Mouse (Mus musculus): ENCODE measurements at regions not wholly inside any gene's neighbourhood (a gene's known extent, or its start where the extent isn't known, plus 50 kb on each side); places are given as distances from the start of the nearest gene placed in this dataset.

GRCm38 (mm10) chr6:99921966-99922365 lies 195.8 kb upstream of the Prok2 start:
- no peak for TF ChIP-seq USF1 (IDR thresholded peaks at IDR 0.05; ENCODE audit: low read depth)
- no peak for TF ChIP-seq CEBPB (IDR thresholded peaks at IDR 0.05; ENCODE audit: low read depth)
- no peak for TF ChIP-seq CTCF (IDR thresholded peaks at IDR 0.05; ENCODE audit: control insufficient read depth, insufficient read depth, insufficient read length)
- Histone ChIP-seq H3K27me3 (ENCODE audit: control insufficient read depth, insufficient read depth, insufficient read length) (no peaks in the 10 kb centered on the region), H3ac (ENCODE audit: control insufficient read depth, insufficient read length, low read depth) (no peak overlapping the region), H3K36me3 (ENCODE audit: control insufficient read depth, insufficient read depth) (no peaks in the 10 kb centered on the region), H3K4me3 (ENCODE audit: insufficient read depth, poor library complexity, severe bottlenecking) (no peak overlapping the region), H3K79me3 (ENCODE audit: low read depth) (no peaks in the 10 kb centered on the region), H3K79me2 (ENCODE audit: control insufficient read depth, insufficient read depth) (no peaks in the 10 kb centered on the region)

DNA sequence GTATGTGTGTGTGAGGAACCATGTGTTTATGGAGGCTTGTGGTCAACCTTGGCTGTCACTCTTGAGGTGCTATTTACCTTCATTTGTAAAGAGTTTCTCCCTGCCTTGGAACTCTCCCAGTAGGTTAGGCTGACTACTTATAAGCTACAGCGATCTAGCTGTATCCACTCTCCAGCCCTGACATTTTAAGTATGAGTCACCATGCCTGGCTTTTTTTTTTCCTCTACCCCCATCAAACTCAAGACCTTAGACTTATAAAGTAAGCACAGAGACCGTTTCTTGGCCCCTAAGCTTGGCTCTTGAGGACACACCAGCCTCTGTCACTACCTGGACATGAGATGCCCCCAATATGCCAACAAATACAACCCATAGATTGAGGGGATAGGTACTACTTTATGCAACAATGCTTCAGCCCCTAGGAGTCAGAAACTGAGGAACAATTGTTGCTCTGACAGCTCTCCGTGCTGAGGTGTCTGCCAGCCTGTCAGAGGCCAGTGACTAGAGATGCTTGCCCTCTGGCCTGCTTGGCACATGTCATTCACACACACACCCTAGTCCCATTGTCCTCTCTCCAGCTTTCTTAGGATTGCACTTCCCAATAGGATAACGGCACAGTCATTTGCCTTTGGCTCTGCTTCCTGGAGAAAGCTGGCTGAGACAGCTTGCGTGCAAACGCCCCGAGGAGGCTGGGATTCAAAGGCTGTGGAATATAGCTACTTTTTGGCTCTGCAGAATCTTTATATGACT lies 193.8 kb upstream of the Prok2 start:
- TF ChIP-seq MYOG (IDR thresholded peaks at IDR 0.05; ENCODE audit: control insufficient read depth, extremely low read depth, insufficient read length) (no peak), MYOD1 (IDR thresholded peaks at IDR 0.05; ENCODE audit: control insufficient read depth, insufficient read length, low read depth) (no peak), CTCF (IDR thresholded peaks at IDR 0.05; ENCODE audit: control insufficient read depth, insufficient read depth, insufficient read length) (no peak), FOSL1 (IDR thresholded peaks at IDR 0.05; ENCODE audit: insufficient read depth, low read length, poor library complexity, severe bottlenecking) (no peak), USF1 (IDR thresholded peaks at IDR 0.05; ENCODE audit: low read depth) (no peak), CEBPB (IDR thresholded peaks at IDR 0.05; ENCODE audit: low read depth) (no peak), MAX (IDR thresholded peaks at IDR 0.05) (no peak)
- no peaks in the 10 kb centered on the region for H3K79me2 ChIP-seq (ENCODE audit: control insufficient read depth, insufficient read depth)

DNA sequence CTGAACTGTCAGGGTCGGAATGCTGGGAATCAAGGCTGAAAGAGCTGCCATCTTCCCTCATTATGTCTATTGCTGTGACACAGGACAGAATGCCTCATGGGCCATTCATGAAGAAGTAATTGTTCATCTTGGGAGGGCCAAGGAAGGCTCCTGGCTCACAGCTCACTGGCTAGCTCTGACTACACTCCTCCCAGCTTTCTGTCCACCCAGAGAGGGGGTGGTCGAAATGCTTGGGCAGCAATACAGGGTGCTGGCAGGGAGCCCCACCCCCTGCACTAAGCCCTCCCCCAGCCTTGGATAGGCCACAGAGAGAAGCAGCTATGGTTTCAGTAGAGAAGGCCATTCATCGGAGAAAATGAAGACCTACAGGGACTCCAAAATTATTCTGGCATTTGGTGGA lies 192.2 kb upstream of the Prok2 start:
- no peaks in the 10 kb centered on the region for H3K79me2 ChIP-seq (ENCODE audit: control insufficient read depth, insufficient read depth)
- no peak overlapping the region for H3ac ChIP-seq (ENCODE audit: control insufficient read depth, insufficient read length, low read depth)
- no peaks in the 10 kb centered on the region for H3K27me3 ChIP-seq (ENCODE audit: control insufficient read depth, insufficient read depth, insufficient read length)
- H3K36me3 ChIP-seq (ENCODE audit: control insufficient read depth, insufficient read depth) = no peaks in the 10 kb centered on the region
- no peak for TF ChIP-seq MYOG (IDR thresholded peaks at IDR 0.05; ENCODE audit: control insufficient read depth, extremely low read depth, insufficient read length)
- no peak for TF ChIP-seq CEBPB (IDR thresholded peaks at IDR 0.05; ENCODE audit: low read depth)
- TF ChIP-seq FOSL1 (IDR thresholded peaks at IDR 0.05; ENCODE audit: insufficient read depth, low read length, poor library complexity, severe bottlenecking) = no peak
- no peak for TF ChIP-seq CTCF (IDR thresholded peaks at IDR 0.05; ENCODE audit: control insufficient read depth, insufficient read depth, insufficient read length)
- TF ChIP-seq USF1 (IDR thresholded peaks at IDR 0.05; ENCODE audit: low read depth) = no peak
- TF ChIP-seq MAX (IDR thresholded peaks at IDR 0.05) = no peak
- no peak for TF ChIP-seq MYOD1 (IDR thresholded peaks at IDR 0.05; ENCODE audit: control insufficient read depth, insufficient read length, low read depth)
- H3K79me3 ChIP-seq (ENCODE audit: low read depth) = no peaks in the 10 kb centered on the region
- H3K4me3 ChIP-seq (ENCODE audit: insufficient read depth, poor library complexity, severe bottlenecking) = no peak overlapping the region

More for the DNA sequence above, 193.8 kb upstream of the Prok2 start:
- H3K79me3 ChIP-seq (ENCODE audit: low read depth) = no peaks in the 10 kb centered on the region
- no peaks in the 10 kb centered on the region for H3K27me3 ChIP-seq (ENCODE audit: control insufficient read depth, insufficient read depth, insufficient read length)
- H3K4me3 ChIP-seq (ENCODE audit: insufficient read depth, poor library complexity, severe bottlenecking) = no peak overlapping the region
- no peak overlapping the region for H3ac ChIP-seq (ENCODE audit: control insufficient read depth, insufficient read length, low read depth)
- no peaks in the 10 kb centered on the region for H3K36me3 ChIP-seq (ENCODE audit: control insufficient read depth, insufficient read depth)

GRCm38 (mm10) chr6:99909921-99910320 lies 183.7 kb upstream of the Prok2 start:
- peaks cover 3% of the 10 kb centered on the region for H3K27me3 ChIP-seq (ENCODE audit: control insufficient read depth, insufficient read depth, insufficient read length)
- no peaks in the 10 kb centered on the region for H3K79me2 ChIP-seq (ENCODE audit: control insufficient read depth, insufficient read depth)
- no peak overlapping the region for H3K4me3 ChIP-seq (ENCODE audit: insufficient read depth, poor library complexity, severe bottlenecking)

GRCm38 (mm10) chr6:99909459-99909858 lies 183.3 kb upstream of the Prok2 start:
- Histone ChIP-seq H3K4me3 (ENCODE audit: insufficient read depth, poor library complexity, severe bottlenecking) (no peak overlapping the region), H3K79me2 (ENCODE audit: control insufficient read depth, insufficient read depth) (no peaks in the 10 kb centered on the region), H3ac (ENCODE audit: control insufficient read depth, insufficient read length, low read depth) (no peak overlapping the region), H3K36me3 (ENCODE audit: control insufficient read depth, insufficient read depth) (no peaks in the 10 kb centered on the region), H3K27me3 (ENCODE audit: control insufficient read depth, insufficient read depth, insufficient read length) (peaks cover 3% of the 10 kb centered on the region), H3K79me3 (ENCODE audit: low read depth) (no peaks in the 10 kb centered on the region)
- no peak for TF ChIP-seq CEBPB (IDR thresholded peaks at IDR 0.05; ENCODE audit: low read depth)
- TF ChIP-seq USF1 (IDR thresholded peaks at IDR 0.05; ENCODE audit: low read depth) = no peak
- TF ChIP-seq MYOD1 (IDR thresholded peaks at IDR 0.05; ENCODE audit: control insufficient read depth, insufficient read length, low read depth) = no peak
- no peak for TF ChIP-seq CTCF (IDR thresholded peaks at IDR 0.05; ENCODE audit: control insufficient read depth, insufficient read depth, insufficient read length)
- TF ChIP-seq MAX (IDR thresholded peaks at IDR 0.05) = no peak
- TF ChIP-seq FOSL1 (IDR thresholded peaks at IDR 0.05; ENCODE audit: insufficient read depth, low read length, poor library complexity, severe bottlenecking) = no peak

More at GRCm38 (mm10) chr6:99909921-99910320, 183.7 kb upstream of the Prok2 start:
- Histone ChIP-seq H3K79me3 (ENCODE audit: low read depth) (no peaks in the 10 kb centered on the region), H3ac (ENCODE audit: control insufficient read depth, insufficient read length, low read depth) (no peak overlapping the region), H3K36me3 (ENCODE audit: control insufficient read depth, insufficient read depth) (no peaks in the 10 kb centered on the region)
- no peak for TF ChIP-seq MYOD1 (IDR thresholded peaks at IDR 0.05; ENCODE audit: control insufficient read depth, insufficient read length, low read depth)
- no peak for TF ChIP-seq CTCF (IDR thresholded peaks at IDR 0.05; ENCODE audit: control insufficient read depth, insufficient read depth, insufficient read length)
- no peak for TF ChIP-seq USF1 (IDR thresholded peaks at IDR 0.05; ENCODE audit: low read depth)
- no peak for TF ChIP-seq MYOG (IDR thresholded peaks at IDR 0.05; ENCODE audit: control insufficient read depth, extremely low read depth, insufficient read length)
- TF ChIP-seq MAX (IDR thresholded peaks at IDR 0.05) = no peak
- TF ChIP-seq FOSL1 (IDR thresholded peaks at IDR 0.05; ENCODE audit: insufficient read depth, low read length, poor library complexity, severe bottlenecking) = no peak

DNA sequence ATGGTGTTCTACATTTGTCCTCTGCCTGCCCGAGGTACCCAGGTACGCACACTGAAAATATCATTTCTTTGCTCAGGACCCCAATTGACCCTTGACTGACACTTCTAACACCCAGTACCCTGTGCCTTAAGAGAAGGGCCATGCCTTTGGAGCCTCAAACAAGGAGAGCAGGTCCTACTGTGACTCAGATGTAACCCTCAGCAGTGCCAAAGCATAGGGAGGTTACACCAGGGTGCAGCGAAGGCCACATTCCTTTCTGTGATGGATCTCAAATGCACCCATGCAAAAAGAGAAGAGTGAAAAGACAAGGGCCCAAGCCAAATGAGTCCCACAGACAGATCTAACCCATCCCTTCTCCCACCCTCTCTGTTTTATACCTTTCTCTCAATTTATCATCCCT lies 181.9 kb upstream of the Prok2 start:
- Histone ChIP-seq H3K4me3 (ENCODE audit: insufficient read depth, poor library complexity, severe bottlenecking) (no peak overlapping the region), H3K79me2 (ENCODE audit: control insufficient read depth, insufficient read depth) (no peaks in the 10 kb centered on the region), H3K36me3 (ENCODE audit: control insufficient read depth, insufficient read depth) (no peaks in the 10 kb centered on the region), H3K79me3 (ENCODE audit: low read depth) (no peaks in the 10 kb centered on the region), H3ac (ENCODE audit: control insufficient read depth, insufficient read length, low read depth) (no peak overlapping the region), H3K27me3 (ENCODE audit: control insufficient read depth, insufficient read depth, insufficient read length) (peaks cover 3% of the 10 kb centered on the region)
- TF ChIP-seq CEBPB (IDR thresholded peaks at IDR 0.05; ENCODE audit: low read depth) (no peak), MYOD1 (IDR thresholded peaks at IDR 0.05; ENCODE audit: control insufficient read depth, insufficient read length, low read depth) (no peak), MYOG (IDR thresholded peaks at IDR 0.05; ENCODE audit: control insufficient read depth, extremely low read depth, insufficient read length) (no peak), CTCF (IDR thresholded peaks at IDR 0.05; ENCODE audit: control insufficient read depth, insufficient read depth, insufficient read length) (no peak), FOSL1 (IDR thresholded peaks at IDR 0.05; ENCODE audit: insufficient read depth, low read length, poor library complexity, severe bottlenecking) (no peak), USF1 (IDR thresholded peaks at IDR 0.05; ENCODE audit: low read depth) (no peak), MAX (IDR thresholded peaks at IDR 0.05) (no peak)

Measured in C2C12 (cell line).